Mouse (Mus musculus): ENCODE data around the gene Specc1l.

GRCm38 (mm10) chr10:75220722-75221121 is 8.8 kb downstream of the Specc1l start:
- no peak for TF ChIP-seq CTCF (IDR thresholded peaks at IDR 0.05; ENCODE audit: low read depth, low read length)
- no peak for TF ChIP-seq POLR2A (IDR thresholded peaks at IDR 0.05; ENCODE audit: extremely low read depth, insufficient read depth, low read length)

All from liver, adult 2 months (tissue).